Mouse (Mus musculus) ES-Bruce4 (cell line): Measurements from ENCODE around the gene Srl.

ENCODE experiments used
- CTCF ChIP-seq: IDR thresholded peaks from one replicate; pipeline ENCODE4 v1.8.1; 2011; ENCODE audit warnings: low read depth, low read length
- EP300 ChIP-seq: IDR thresholded peaks from 2 replicates; pipeline ENCODE4 v1.6.1; 2011; ENCODE audit warnings: low read depth, low read length; ENCODE audit not compliant: insufficient read depth
- POLR2A ChIP-seq: IDR thresholded peaks from one replicate; pipeline ENCODE4 v1.8.1; 2011; ENCODE audit warnings: low read length; ENCODE audit not compliant: insufficient read depth

GRCm38 (mm10) chr16:4558384-4558979 is 16.9 kb upstream of the Srl start:
- TF ChIP-seq CTCF = no peak
- TF ChIP-seq POLR2A = peak; percentile 88
- TF ChIP-seq EP300 = peak; percentile 51; the same call in 1 of the 2 replicates
